Mouse (Mus musculus) bone marrow macrophage, adult 2 months (primary cell): ENCODE measurements at regions not wholly inside any gene's neighbourhood (a gene's known extent, or its start where the extent isn't known, plus 50 kb on each side); places are given as distances from the start of the nearest gene placed in this dataset.

ENCODE experiments used
- CTCF ChIP-seq: IDR thresholded peaks from 2 replicates; pipeline ENCODE4 v1.5.1; 2012; ENCODE audit warnings: low read depth, mild to moderate bottlenecking, low read length, moderate library complexity
- POLR2A ChIP-seq: IDR thresholded peaks from 2 replicates; pipeline ENCODE4 v1.6.1; 2012; ENCODE audit warnings: mild to moderate bottlenecking, low read depth, low read length, borderline replicate concordance

DNA sequence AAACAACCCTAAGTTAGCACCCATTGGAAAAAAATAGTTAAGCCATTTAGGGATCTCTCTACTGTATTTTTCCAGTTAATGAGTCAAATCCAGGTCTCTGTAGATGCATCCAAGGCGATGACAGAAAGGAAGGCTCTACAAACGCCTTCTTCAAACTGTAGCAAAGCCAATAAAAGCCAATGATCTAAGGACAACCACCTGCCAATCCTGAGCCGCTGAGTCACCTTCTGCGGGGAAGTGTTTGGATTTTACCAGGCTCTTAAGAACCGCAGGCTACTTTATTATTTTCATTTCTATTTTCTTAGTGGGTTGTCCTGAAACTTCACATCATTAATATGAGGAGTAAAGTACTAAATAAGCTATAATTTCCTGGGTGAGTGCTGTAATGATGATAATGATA is 171.4 kb upstream of the Fn1 start:
- TF ChIP-seq CTCF (no peak), POLR2A (no peak)
